Mouse (Mus musculus): ENCODE results near the gene Ctf2. TPM values are rescaled to one million over a fixed set of nuclear protein-coding genes. Genes with fewer than 3 reads are reported as not detected.

Gene Ctf2
- polyA plus RNA-seq, 1 experiment from 2014 or later: 0.13 TPM

DNA sequence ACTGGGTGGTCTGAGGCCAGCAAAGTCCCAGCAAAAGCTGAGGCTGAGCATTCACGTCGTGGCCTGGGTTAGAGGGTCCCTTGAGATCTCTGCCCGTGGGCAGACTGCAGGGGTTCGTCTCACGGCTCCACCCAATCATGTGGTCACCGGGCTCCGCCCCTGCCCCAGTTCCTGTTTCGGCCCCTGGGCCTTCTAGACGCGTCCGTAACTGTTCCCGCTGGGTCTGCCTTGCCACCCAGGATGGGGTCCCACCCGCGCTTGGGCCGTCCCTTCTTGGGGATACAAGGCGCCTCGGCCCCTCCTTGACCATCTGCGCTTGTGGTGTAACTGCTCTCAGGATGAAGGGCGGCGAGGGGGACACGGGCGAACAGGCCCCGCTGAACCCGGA is 37.7 kb upstream of the Ctf2 start, which contains the start of gene Orai3:
Orai3 (plus strand) TSS at position 165 of the 388 bp plus-strand sequence.
- H3K27ac ChIP-seq: peak within 1 kb of the TSS; percentile 96
- no peaks in the 10 kb centered on the region for H3K27me3 ChIP-seq (replicated peaks)
- peaks cover 29% of the 10 kb centered on the region for H3K36me3 ChIP-seq
- peak within 1 kb of the TSS; percentile 81 for H3K9ac ChIP-seq
- peak within 1 kb of the TSS; percentile 86 for H3K4me2 ChIP-seq
- no peaks in the 10 kb centered on the region for H3K9me3 ChIP-seq (replicated peaks)
- H3K4me3 ChIP-seq: peak within 1 kb of the TSS; percentile 67
- peaks cover 87% of the 10 kb centered on the region for H3K4me1 ChIP-seq
- peak; percentile 25 for ATAC-seq
- under 1% methylated on average over 24 of the region's 24 CpGs for WGBS (ENCODE audit: insufficient replicate concordance)

DNA sequence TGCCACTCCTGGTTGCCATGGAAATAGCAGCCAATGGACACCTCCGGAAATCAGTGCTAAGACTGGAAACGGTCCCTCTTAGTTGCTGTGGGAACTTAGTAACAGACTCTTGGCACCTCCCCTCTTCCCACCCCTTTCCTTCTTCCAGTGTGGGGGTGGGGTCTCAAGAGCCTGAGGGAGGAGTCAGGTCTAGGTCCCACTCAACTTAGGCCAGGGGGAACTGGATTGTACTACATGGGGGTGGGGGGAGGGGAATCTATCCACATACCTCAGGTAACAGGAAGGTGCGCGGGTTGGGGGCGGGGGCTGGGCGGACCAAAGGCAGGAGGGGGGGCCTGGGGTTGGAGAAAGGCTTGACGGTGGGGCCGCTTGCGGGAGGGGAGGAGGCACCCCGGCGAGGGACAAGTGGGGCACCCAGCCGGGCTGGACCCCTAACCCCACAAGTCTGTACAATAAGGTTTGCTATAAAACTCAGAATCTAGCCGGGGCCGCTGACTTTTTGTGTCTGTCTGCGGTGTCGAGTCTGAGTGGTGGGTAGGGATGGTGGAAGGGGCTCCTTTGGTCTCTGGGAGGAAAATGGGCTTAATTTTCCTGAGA is 37.1 kb upstream of the Ctf2 start:
- Histone ChIP-seq H3K4me3 (peak overlapping the region; percentile 67), H3K4me1 (peaks cover 81% of the 10 kb centered on the region), H3K9ac (peak overlapping the region; percentile 81), H3K4me2 (peak overlapping the region; percentile 86), H3K36me3 (peaks cover 34% of the 10 kb centered on the region), H3K27me3 (replicated peaks) (no peaks in the 10 kb centered on the region), H3K27ac (peak overlapping the region; percentile 83), H3K9me3 (replicated peaks) (no peaks in the 10 kb centered on the region)
- WGBS (ENCODE audit: insufficient replicate concordance): 2% methylated on average over 16 of the region's 16 CpGs
- peak; percentile 3 for ATAC-seq

DNA sequence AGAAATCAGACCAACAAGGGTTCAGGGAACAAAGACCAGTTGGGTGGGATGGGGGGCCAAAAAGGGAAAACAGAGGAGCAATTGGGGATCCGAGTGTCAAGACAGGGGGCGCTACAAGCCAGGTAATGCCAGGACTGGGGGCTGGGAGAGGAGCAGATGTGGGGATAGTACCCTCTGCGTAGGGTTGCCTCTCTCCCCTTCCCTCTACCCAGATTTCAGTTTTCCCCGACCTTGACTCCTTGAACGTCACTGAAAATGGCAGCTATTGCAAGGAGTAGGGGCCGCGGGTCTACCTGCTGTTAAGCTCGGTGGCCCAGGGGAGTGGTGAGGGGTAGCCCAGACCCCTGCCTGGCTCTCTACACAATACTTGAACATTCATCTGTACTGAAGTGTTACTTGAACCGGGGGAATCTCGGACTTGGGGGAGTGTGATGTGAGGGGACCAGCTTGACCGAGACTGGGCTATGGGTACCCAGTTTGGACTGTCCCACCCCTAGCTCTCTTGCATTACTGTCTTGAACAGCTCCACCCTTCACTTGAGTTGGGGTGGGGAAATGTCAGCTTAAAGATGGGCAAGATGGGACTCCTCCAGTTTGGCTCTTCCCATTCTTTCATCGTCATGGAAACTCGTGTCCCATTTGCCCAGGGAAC is 36.5 kb upstream of the Ctf2 start:
- no peak; the same call in 1 of the 2 replicates for ATAC-seq
- Histone ChIP-seq H3K9ac (peak overlapping the region; percentile 81), H3K36me3 (peaks cover 40% of the 10 kb centered on the region), H3K4me3 (peak overlapping the region; percentile 67), H3K27ac (peak overlapping the region; percentile 96), H3K4me2 (peak overlapping the region; percentile 86), H3K27me3 (replicated peaks) (no peaks in the 10 kb centered on the region), H3K9me3 (replicated peaks) (no peaks in the 10 kb centered on the region), H3K4me1 (peaks cover 75% of the 10 kb centered on the region)
- 52% methylated on average over 13 of the region's 13 CpGs for WGBS (ENCODE audit: insufficient replicate concordance)

DNA sequence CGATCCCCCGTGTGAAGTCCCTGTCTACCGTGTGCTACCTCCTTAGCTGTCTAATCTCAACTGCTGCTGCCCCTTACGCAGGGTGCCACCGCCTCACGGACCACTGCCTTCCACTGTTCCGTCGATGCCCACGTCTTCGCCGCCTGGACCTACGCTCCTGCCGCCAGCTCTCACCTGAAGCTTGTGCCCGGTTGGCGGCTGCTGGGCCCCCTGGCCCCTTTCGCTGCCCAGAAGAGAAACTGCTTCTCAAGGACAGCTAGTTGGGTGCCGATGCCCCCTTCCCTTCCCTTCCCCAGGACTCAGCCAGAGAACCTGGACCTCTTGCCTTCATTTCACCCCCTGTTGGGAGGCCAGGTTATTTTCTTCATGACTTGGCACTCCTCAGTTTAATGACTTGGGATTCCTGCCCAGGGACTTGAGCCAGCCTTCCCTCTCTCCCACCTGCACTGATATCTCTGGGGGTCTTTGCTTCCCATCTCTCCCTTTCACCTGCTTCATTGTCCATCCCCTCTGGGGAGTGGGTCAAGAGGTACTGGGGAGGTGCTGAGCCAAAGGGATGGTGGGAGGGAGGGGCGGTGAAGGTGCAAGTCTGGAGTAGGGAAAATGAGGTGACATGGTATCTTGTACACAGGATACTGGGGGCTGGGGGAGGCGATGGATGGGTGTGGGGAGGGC is 35.8 kb upstream of the Ctf2 start:
- peak overlapping the region; percentile 96 for H3K27ac ChIP-seq
- H3K4me1 ChIP-seq: peaks cover 73% of the 10 kb centered on the region
- WGBS (ENCODE audit: insufficient replicate concordance): 52% methylated on average over 19 of the region's 19 CpGs
- peaks cover 44% of the 10 kb centered on the region for H3K36me3 ChIP-seq
- peak overlapping the region; percentile 86 for H3K4me2 ChIP-seq
- ATAC-seq: peak; percentile 53
- peak overlapping the region; percentile 67 for H3K4me3 ChIP-seq
- H3K9me3 ChIP-seq (replicated peaks): no peaks in the 10 kb centered on the region
- peak overlapping the region; percentile 76 for H3K9ac ChIP-seq
- no peaks in the 10 kb centered on the region for H3K27me3 ChIP-seq (replicated peaks)

DNA sequence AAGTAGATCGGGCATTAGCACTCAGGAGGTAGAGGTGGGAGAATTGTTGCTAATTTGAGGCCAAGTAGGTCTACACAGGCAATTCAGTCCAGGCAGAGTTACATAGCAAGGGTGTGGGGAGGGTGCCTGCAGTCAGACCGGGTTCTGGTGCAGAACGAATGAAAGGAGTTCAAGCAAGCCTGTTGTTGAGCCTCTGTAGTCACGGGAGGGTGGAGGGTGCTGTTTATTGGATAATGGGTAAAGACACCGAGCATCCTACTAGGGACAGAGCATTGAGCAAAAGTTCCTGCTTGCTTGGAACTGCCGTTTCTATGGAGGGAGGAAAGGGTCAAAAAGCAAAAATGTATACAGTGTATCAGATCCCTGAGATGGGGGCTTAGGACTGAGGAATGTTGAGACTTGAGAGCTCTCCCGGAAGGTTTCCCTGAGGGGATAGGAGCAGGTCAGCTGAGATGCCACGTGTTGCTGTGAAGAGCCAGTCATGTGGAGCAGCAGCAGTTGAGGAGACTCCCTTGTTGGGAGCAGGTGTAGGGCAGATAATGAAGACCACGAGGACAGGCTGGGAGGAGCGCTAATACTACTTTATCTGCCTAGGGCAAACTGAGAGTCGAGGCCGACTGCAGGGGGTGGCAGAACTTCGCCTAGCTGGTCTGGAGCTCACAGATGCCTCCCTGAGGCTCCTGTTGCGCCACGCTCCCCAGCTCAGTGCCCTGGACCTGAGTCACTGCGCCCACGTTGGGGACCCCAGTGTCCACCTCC is 35.1 kb upstream of the Ctf2 start:
- Histone ChIP-seq H3K27ac (peak overlapping the region; percentile 96), H3K9me3 (replicated peaks) (no peaks in the 10 kb centered on the region), H3K4me3 (peak overlapping the region; percentile 67), H3K9ac (peak overlapping the region; percentile 76), H3K36me3 (peaks cover 49% of the 10 kb centered on the region), H3K27me3 (replicated peaks) (no peaks in the 10 kb centered on the region), H3K4me2 (peak overlapping the region; percentile 86), H3K4me1 (peaks cover 68% of the 10 kb centered on the region)
- peak; percentile 94 for ATAC-seq
- WGBS (ENCODE audit: insufficient replicate concordance): 31% methylated on average over 17 of the region's 17 CpGs

DNA sequence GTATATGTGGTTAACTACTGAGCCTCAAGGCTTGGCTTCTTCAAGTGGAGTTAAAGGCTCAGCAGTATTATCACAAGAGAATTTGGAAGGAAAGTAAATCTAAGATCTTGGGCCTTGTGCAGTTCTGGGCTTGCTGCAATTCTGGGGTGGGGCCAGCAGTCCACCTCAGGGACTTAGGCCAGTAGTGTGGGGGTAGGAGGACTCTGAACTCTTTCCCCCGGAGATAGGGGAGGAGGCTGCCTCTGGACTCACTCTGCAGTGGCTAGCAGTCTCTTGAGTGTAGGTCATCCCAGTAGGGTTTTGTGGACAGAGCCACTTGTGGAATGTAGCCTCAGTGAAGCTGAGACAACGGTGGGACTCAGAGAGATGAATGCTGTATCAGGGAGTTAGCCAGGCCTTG is 33.8 kb upstream of the Ctf2 start:
- H3K4me2 ChIP-seq: no peak overlapping the region
- WGBS (ENCODE audit: insufficient replicate concordance): 74% methylated on average over 2 of the region's 2 CpGs
- ATAC-seq: no peak
- H3K27me3 ChIP-seq (replicated peaks): no peaks in the 10 kb centered on the region
- no peaks in the 10 kb centered on the region for H3K9me3 ChIP-seq (replicated peaks)
- H3K4me3 ChIP-seq: no peak overlapping the region
- peak overlapping the region; percentile 96 for H3K27ac ChIP-seq
- no peak overlapping the region for H3K9ac ChIP-seq
- peaks cover 54% of the 10 kb centered on the region for H3K36me3 ChIP-seq
- peaks cover 58% of the 10 kb centered on the region for H3K4me1 ChIP-seq

DNA sequence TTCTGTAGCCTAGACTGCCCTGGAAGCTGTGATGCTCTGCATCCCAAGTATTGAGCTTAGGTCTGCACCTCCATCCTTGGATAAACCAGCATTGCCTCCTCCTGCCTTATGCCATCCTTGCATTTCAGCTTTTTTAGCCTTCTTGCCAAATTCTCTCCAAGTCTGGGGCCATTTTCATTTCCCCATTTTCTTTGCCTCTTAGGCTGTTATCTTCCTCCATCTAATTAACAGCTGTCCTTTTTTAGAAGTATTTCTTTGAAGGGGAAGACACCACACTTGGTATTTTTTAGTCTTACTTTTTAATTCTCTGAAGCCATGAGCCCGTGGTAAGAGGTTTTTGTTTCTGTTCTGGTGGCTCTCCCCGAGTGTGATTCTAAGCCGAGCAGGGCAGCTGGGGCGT is 31.7 kb upstream of the Ctf2 start:
- Histone ChIP-seq H3K4me1 (peaks cover 52% of the 10 kb centered on the region), H3K9ac (no peak overlapping the region), H3K27me3 (replicated peaks) (no peaks in the 10 kb centered on the region), H3K27ac (no peak overlapping the region), H3K36me3 (peaks cover 54% of the 10 kb centered on the region), H3K9me3 (replicated peaks) (no peaks in the 10 kb centered on the region), H3K4me2 (no peak overlapping the region), H3K4me3 (no peak overlapping the region)
- WGBS (ENCODE audit: insufficient replicate concordance): 83% methylated on average over 4 of the region's 4 CpGs
- no peak for ATAC-seq

DNA sequence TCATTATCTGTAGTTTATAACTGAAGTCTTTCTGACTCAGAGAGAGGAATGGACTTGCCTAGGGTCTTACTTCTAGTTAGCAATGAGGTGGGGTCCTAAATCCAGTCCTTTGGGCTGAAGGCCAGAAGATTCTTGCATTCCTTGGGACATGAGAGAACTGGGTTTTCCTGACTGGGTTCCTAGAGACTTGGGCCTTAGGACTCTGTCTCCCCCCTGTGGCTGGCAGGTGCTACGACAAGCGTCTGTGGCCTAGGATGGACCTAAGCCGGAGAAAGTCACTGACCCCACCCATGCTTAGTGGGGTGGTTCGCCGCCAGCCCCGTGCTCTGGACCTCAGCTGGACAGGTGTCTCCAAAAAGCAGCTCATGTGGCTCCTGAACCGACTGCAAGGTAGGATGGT is 29.1 kb upstream of the Ctf2 start:
- Histone ChIP-seq H3K4me3 (no peak overlapping the region), H3K27me3 (replicated peaks) (no peaks in the 10 kb centered on the region), H3K9ac (no peak overlapping the region), H3K4me2 (no peak overlapping the region), H3K36me3 (peaks cover 55% of the 10 kb centered on the region), H3K27ac (no peak overlapping the region), H3K4me1 (peaks cover 26% of the 10 kb centered on the region), H3K9me3 (replicated peaks) (no peaks in the 10 kb centered on the region)
- ATAC-seq: peak; percentile 59; the same call in 1 of the 2 replicates
- WGBS (ENCODE audit: insufficient replicate concordance): 19% methylated on average over 7 of the region's 7 CpGs

DNA sequence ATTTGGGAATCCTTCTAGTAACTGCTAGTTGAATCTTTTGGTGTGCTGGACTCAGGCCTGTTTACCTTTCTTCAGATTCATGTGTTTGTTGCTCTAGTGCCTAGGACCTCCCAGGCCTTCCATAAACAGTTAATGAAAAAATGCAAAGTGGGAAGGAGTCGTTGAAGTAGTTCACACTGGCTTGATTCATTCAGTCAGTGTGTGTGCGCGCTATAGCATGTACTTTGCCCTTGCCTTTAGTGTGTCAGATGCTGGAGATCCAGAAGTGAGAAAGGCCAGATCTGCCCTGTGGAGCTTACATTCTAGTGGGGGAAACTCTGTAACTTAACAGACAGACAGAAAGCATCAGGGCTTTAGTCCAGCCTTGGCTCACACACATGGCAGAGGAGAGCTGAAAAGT is 28.5 kb upstream of the Ctf2 start:
- Histone ChIP-seq H3K9me3 (replicated peaks) (no peaks in the 10 kb centered on the region), H3K36me3 (peaks cover 49% of the 10 kb centered on the region), H3K27ac (no peak overlapping the region), H3K4me3 (no peak overlapping the region), H3K9ac (no peak overlapping the region), H3K4me2 (no peak overlapping the region), H3K4me1 (peaks cover 20% of the 10 kb centered on the region), H3K27me3 (replicated peaks) (no peaks in the 10 kb centered on the region)
- WGBS (ENCODE audit: insufficient replicate concordance): 80% methylated on average over 3 of the region's 3 CpGs
- ATAC-seq: no peak

DNA sequence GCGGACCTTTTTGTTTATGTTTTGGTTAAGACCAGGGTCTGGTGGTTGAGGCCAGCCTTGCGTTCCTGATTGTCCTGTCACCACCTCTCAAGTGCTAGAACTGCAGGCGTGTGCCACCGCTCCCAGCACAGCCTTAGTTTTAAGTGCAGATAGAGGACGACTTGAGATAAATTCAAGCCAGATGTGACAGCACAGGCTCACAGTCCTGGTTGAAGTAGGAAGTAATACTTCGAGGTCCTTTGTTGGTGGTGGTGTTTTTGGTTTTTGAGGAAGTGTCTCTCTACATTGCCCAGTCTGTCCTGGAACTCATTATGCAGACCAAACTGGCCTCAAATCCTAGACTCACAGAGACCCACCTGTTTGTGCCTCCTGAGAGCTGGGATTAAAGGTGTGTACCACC is 27.8 kb upstream of the Ctf2 start:
- Histone ChIP-seq H3K4me3 (no peak overlapping the region), H3K27ac (peak overlapping the region; percentile 7; the same call in 1 of the 2 replicates), H3K27me3 (replicated peaks) (no peaks in the 10 kb centered on the region), H3K4me2 (no peak overlapping the region), H3K36me3 (peaks cover 51% of the 10 kb centered on the region), H3K9ac (0 out of 2 replicates have a peak overlapping the region, but pooled peaks have one; percentile 9), H3K4me1 (peaks cover 17% of the 10 kb centered on the region), H3K9me3 (replicated peaks) (no peaks in the 10 kb centered on the region)
- WGBS (ENCODE audit: insufficient replicate concordance): 27% methylated on average over 6 of the region's 6 CpGs
- ATAC-seq: no peak

DNA sequence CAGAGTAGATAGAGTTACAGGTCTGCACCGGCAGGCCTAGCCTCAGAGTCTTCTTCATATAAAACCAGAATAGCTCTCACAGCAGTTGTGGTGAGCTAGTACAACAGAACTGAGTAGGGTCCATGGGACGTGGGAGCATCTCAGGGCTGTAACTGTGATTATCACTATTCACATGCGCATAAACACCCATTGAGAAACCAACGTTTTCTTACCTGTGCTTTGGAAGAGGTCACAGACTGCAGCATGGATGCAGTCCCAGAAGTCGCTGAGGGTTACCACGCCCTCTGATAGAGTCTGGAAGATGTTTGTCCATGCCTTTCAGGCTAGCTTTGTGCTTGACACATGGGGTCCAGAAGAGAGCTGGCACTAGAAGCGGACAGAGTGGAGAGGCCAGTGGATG is 21.8 kb upstream of the Ctf2 start:
- Histone ChIP-seq H3K27me3 (replicated peaks) (no peaks in the 10 kb centered on the region), H3K4me3 (no peak overlapping the region), H3K36me3 (peaks cover 81% of the 10 kb centered on the region), H3K4me2 (no peak overlapping the region), H3K27ac (no peak overlapping the region), H3K9me3 (replicated peaks) (no peaks in the 10 kb centered on the region), H3K4me1 (no peaks in the 10 kb centered on the region), H3K9ac (no peak overlapping the region)
- 76% methylated on average over 7 of the region's 7 CpGs for WGBS (ENCODE audit: insufficient replicate concordance)
- ATAC-seq: no peak
